Mouse (Mus musculus) ovary, adult 10 weeks (tissue): Measurements from ENCODE around the gene Cox10. TPM values are rescaled to one million over a fixed set of nuclear protein-coding genes. Genes with fewer than 3 reads are reported as not detected.

Experiments
- polyA plus RNA-seq: library from polyadenylated mRNA; stranded (reverse); fragments of 350-450 nt; fragmentation: Illumina TruSeq; extraction: RNeasy Lipid Tissue Mini Kit (QIAGEN cat#74804); gene quantifications from one replicate; pipeline ENCODE4 v1.2.3, GENCODE M21; 2014

The Cox10 gene
- polyA plus RNA-seq = 1.2 TPM

GRCm38 (mm10) chr11:64078956-64079726 lies at the start of gene Cox10:
Gene Cox10 (minus strand): TSS chr11:64079468.

GRCm38 (mm10) chr11:63922091-63922621 lies 157.1 kb downstream of the Cox10 start, which contains the start of gene Hs3st3b1:
Gene Hs3st3b1 (minus strand): TSS chr11:63922290.

Other genes starting within 250 kb of the Cox10 start
- 4.6 TPM for gene Hs3st3b1, start 157.2 kb downstream of the Cox10 start, polyA plus RNA-seq